Mouse (Mus musculus): Measurements from ENCODE around the gene Doc2a.

DNA sequence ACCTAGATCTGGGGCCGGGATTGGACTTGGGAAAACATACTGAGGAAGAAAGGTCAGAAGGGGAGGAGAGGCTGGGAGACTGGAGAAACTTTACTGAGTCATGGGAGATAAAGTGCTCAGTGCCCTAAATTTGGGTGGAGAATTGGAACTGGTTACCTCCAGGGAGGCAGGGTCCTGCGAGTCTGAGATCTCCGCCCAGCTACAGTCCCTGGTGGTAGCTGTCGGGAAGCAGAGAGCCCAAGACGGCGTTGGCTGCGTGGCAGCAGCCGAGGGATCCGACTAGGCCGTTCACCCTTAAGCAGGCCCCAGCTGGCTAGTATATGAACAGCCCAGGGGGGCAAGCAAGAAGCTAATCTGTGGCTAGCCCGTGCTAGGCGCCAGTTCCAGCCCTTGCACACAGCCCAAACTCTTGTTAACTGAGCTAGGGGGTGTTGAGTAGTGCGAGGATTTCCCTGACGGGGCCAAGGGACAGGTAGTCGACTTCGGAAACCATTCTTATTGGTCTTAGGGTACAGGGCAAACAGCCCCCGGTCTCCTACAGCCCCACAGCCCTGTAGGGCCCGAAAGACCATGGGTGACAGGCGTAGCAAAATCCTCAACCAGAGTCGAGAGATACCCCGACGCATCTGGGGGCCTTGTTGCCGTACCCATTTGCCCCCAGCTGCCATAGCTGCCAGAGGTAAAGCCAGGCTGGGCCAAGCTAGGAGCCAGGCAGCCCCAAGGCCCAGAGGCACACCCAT lies 22.7 kb downstream of the Doc2a start:
- TF ChIP-seq CTCF (IDR thresholded peaks at IDR 0.05; ENCODE audit: borderline replicate concordance, insufficient read depth, low read depth, low read length) (no peak), POLR2A (IDR thresholded peaks at IDR 0.05; ENCODE audit: borderline replicate concordance, insufficient read depth, low read length) (no peak)

Measured in cerebellum, adult 2 months (tissue).